Mouse (Mus musculus) CD4-positive, CD25-positive, alpha-beta regulatory T cell, adult 2 months (primary cell): Measurements from ENCODE around the gene Lman2l.

Experiments
- DNase-seq: peaks from one replicate; pipeline ENCODE4 v3.0.0-alpha.2; 2012; ENCODE audit warnings: low read depth, low spot score

Gene Lman2l

GRCm38 (mm10) chr1:36458169-36458568 is 13.1 kb upstream of the Lman2l start:
- no peak for DNase-seq

- DNase-seq: no peak
Measured at GRCm38 (mm10) chr1:36457388-36458014, 12.4 kb upstream of the Lman2l start.

DNA sequence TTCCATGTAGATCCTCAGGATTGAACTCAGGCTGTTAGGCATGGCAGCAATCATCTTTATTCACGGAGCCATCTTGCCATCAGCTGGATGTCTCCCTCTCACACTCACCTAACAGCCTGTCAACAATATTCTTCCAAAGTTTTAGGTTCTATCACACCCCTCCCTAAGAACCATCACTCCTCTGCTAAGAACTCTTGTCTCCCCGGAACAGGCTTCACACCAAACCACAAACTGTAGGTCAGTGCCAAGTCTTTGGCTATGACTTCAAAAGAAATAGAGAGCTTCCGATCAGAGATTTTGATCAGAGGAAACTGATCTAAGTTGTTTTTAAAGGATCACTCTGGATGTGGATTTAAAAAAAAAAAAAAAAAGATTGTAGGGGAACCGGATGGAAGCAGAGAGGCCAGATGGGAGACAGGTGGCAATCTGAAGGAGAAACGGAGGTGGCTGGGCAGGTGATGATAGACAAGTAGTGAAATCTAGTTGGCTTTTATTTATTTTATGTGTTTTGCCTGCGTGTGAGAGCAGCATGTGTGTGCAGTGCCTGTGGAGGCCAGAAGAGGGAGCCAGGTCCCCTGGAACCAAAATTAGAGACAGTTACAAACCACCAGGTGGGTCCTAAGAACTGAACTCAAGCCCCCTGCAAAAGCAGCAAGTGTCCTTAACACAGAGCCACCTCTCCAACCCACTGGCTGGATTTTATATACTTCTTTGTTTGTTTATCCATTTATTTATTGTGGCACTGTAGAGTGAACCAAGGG is 9.2 kb upstream of the Lman2l start:
- no peak for DNase-seq

DNA sequence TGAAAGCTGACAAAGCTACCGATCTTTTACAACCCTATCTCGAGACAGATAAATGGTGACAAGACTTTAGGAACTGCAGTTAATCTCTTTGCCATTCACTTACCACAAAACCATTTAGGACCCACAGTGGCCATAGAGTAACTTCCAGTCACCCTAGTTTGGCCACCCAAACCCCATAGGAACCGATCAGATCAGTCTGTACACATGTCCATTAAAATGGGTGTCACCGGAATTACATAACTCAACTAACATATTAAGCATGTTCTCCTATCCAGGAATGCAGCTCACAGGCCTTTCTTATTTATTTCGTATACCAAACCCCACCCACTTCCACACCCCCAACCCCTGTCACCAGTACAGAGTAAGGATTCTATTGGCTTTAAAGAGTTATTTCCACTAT is 1.8 kb upstream of the Lman2l start:
- DNase-seq: no peak

DNA sequence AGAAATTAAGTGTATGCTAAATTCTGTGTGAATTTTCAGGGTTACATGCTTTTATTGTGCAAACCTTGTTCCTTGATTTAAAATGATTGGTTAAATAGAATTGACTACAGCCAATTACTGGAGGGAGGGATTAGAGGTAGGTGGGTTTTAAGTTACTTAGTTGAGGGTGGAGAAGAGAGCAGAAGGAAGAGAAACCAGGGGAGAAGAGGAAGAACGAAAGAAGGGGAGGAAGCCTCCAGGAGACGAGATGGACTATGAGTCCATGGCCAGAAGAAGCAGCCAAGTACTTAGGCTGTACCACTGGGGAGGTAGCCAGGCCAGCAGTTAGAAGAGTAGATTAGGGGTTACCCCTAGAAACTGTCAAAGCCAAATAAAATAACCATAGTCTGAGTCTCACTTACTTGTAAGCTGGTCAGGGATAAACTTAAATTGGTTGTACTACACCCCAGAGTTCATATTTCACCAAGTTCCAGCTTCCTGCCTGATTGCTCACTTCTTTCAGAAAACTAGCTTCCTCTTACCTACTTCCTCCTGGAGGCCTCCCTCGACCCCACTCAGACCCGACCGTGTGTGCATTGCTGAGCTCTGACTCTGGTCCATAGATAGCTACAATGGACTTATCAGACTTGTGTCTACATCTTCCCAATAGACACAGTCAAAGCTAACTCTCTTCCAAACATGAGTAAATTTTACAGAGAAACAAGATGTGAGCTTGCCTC is 1.2 kb upstream of the Lman2l start:
- DNase-seq: no peak

DNA sequence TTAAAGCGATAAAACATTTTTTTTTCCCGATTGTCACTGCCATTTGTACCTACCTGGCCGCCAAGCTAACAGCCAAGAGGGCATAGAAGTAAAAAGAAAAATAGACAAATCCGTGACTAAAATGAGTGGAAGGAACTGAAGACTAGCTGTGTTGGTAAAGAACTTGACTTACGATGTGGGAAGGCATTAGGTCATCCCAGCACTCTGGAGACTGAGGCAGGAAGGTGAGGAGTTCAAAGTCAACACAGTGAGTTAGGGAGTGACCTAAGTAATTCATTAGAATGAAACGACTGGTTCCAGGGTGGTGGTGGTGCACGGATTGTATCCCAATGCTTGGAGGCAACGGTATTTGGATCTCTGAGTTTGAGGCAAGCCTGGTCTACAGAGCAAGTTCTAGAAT is 437 bp upstream of the Lman2l start:
- no peak for DNase-seq

DNA sequence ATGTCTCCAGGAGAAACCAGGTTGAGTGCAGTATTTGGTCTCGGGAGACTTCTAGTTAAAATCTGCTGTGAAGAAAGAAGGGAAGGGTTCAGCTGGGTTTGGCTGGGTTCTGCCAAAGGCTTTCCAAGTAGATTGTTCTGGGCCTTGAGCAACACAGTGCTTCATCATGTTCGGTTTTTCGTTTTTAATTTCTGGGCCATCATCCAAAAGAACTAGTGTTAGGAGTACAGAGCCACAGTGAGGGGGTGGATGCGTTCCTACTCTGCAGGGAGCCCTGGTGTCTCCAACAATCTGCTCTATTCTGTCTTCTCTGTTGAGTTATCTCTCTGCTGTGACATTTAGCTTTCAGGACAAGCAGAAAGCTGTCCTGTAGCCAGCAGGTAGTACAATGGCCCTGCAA is 4.0 kb downstream of the Lman2l start:
- no peak for DNase-seq

DNA sequence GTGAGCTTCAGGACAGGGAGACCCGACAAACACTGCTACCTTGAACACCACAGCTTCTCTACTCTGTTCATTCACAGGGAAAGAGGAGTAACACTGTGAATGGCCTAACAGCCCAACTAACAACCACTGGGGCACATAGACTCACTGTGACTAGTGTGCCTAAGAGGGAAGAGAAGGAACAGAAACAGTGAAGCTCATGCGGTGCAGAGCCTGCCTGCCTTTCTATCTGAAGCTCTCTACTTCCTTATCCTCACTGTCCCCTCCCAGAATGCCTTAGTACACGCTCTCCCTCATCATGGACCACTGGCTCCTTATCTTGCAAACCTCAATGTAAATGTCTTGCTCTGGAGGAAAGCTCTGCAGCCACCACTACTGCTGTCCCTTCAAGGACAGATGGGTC is 7.8 kb downstream of the Lman2l start:
- no peak for DNase-seq

DNA sequence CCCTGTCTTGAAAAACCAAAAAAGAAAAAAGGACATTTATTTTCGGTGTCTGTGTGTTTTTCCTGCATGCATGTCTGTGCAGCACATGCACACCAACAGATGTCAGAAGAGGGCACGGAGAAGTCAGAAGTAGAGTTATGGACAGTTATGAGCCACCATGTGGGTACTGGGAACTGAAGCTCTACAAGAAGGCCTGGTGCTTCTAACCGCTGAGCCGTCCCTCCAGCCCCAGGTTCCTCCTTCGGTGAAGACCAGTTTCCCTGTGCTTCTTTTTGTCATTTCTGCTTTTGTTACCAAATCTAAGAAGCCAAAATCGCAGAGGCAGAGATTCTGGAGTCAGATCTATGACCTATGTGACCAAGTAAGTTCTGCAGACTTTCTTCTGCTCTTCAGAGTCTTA is 8.6 kb downstream of the Lman2l start:
- DNase-seq: no peak

GRCm38 (mm10) chr1:36435071-36435470 is 10.0 kb downstream of the Lman2l start:
- DNase-seq: peak; percentile 42

- DNase-seq: no peak
Measured at GRCm38 (mm10) chr1:36433616-36434015, 11.5 kb downstream of the Lman2l start.

GRCm38 (mm10) chr1:36432999-36433398 is 12.1 kb downstream of the Lman2l start:
- DNase-seq: no peak

DNA sequence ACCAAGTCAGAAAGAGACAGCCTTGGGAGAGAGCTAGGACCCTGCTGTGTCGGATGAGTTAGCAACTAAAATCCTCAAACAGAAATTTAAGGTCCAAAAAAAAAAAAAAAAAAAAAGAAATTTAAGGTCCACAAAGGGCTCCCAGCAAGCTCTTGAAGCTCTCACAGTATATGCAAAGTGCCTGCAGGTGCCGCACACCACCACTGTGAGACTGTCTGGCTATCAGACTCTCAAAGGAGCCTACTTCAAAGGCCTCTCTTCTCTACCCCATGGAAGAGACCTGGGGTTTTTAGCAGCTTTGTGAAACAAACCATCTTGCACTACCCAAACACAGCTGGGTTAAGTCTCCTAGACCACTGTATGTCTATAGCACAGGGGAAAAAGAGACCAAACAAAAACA is 15.6 kb downstream of the Lman2l start:
- peak; percentile 6 for DNase-seq

- DNase-seq: no peak
Measured at GRCm38 (mm10) chr1:36404531-36404930, 40.5 kb downstream of the Lman2l start.

DNA sequence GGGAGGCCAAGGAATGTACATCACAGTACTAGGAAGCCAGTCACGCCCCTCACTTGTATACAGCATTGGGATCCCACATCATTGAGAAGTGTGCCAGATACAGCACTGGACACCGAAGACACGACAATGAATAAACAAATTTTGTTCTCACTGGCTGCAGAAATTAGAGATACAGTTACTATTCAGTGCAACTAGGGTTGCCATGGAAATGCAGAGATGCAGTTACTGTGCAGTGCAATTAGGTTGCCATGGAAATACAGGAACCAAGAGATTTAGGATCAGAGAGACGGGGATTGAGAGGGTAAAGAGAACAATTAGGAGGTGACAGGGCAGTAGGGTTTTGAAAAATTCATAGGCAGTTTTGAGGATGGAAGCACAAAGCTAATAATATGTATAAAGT is 43.6 kb downstream of the Lman2l start:
- DNase-seq: no peak

- no peak for DNase-seq
Measured at GRCm38 (mm10) chr1:36397041-36397440, 48.0 kb downstream of the Lman2l start.

DNA sequence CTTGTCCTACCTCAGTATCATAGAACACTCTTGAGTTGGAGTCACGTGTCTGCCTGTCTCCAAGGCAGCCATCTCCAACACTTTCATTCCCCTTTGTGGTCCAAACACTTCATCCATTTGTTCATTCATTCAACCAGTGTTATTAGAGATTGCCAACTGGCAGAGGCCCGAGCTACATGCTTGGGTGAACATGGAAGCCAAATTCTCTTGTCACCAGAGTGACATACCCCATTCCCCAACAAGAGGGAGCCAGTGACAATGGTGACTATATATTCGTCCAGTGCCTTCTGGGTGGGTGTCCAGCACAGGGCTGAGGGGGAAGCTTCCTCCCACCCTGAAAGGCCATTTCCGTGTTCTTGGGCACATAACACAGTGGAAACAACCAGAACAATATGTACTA is 65.5 kb downstream of the Lman2l start:
- no peak for DNase-seq

DNA sequence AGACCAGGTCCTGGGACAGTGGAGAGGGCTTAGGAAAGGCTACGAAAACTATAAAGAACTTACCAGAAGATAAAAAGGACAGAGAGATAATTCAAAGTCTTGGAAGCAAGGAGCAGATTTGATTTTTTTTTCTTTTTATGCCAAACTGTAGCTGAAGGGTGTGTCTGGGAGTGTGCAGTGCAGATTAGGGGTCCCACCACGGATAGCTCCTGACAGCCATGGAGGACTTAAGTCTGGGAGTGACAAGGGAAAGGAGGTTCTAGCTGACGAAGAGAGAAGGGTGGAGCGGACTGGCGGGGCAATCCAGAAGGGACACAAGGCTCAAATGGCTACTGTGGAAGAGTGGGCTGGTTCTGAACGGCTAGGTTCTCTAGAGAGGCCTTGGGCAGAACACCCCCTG is 66.2 kb downstream of the Lman2l start:
- DNase-seq: no peak

DNA sequence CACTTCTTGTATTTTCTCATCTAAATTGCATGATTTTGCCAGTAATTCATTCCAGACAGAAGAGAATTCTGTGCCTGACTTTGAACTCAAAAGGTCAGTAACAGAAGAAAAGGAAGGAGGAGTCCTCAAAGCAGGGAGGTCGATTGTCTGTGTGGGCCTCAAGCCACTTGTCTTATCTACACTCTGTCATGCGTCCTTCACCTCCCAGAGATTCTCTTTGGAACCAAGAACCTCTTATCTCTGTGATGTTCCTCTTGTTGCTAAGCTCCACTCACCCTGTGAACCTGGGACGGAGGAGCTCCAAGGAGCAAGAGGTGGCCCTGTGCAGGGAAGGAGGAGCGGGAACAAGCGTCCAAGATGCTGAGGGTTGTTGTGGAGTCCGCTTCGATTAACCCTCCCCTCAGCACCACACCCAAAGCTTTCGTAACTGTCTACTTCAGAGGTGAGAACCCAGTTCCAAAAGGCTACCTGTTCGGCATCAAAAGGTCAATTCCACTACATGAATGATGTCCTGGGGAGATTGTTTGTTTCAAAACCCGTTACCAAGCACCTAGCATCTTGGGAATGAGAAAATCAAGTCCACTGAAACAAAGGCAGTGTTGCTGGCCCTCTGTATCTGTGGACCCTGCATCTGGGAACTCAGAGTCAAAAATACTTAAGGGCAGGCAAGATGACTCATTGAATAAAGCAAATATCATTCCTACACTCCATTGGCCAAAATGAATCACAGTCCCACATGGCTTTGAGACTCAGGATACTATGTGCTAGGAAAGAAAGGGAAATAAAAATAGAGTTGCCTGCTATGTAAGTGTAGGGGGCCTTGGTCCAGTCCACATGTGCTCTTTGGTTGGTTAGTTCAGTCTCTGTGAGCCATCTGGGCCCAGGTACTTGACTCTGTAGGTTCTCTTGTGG is 72.9 kb downstream of the Lman2l start, which contains the start of gene Fer1l5:
Fer1l5 (plus strand) TSS at position 358 of the 912 bp plus-strand sequence.
- no peak for DNase-seq

DNA sequence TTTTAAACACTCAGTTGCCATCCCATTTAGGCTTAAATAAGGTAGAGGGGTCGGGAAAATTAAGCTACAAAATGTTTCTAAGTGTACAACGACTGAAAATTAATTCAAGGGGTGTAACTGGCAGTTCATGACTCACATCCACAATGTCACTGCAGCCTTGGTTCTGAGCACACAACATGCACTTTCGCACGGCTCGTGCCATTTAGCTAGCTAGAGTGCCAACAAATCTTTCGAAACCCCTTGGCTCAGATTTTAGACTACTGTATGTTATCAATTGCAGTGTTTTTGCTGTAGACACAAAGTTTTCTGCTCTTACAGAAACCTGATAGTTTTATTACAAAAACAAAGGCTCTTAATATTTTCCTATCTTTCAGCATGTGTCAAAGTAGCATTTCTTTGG is 74.2 kb downstream of the Lman2l start:
- no peak for DNase-seq
